Mouse (Mus musculus) forebrain, embryonic 11.5 days (tissue): ENCODE measurements at regions not wholly inside any gene's neighbourhood (a gene's known extent, or its start where the extent isn't known, plus 50 kb on each side); places are given as distances from the start of the nearest gene placed in this dataset.

Source experiments
- ATAC-seq: fragments of 200-750 bp; cut with Nextera tagmentation; replicated peaks from 2 replicates; pipeline ENCODE4 v1.8.0; 2017; ENCODE audit warnings: moderate TSS enrichment; ENCODE audit not compliant: low FRiP score
- DNase-seq: peaks from one replicate; pipeline ENCODE4 v3.0.0-alpha.2; 2017; ENCODE audit warnings: low spot score
- H3K27ac ChIP-seq: fragments of 300-500 bp; sonication (generic); 2 replicates; pipeline ENCODE4 v1.5.1; 2014; ENCODE audit warnings: low read depth, low read length
- H3K27me3 ChIP-seq: fragments of 300-500 bp; sonication (generic); 2 replicates; pipeline ENCODE4 v1.6.1; 2014; ENCODE audit warnings: mild to moderate bottlenecking, low read length, mixed read lengths; ENCODE audit not compliant: control insufficient read depth, insufficient read depth
- H3K36me3 ChIP-seq: fragments of 300-500 bp; sonication (generic); 2 replicates; pipeline ENCODE4 v1.6.1; 2014; ENCODE audit warnings: mild to moderate bottlenecking, low read length, moderate library complexity, mixed read lengths; ENCODE audit not compliant: control insufficient read depth, insufficient read depth
- H3K4me1 ChIP-seq: fragments of 300-500 bp; sonication (generic); replicated peaks from 2 replicates; pipeline ENCODE4 v1.6.1; 2014; ENCODE audit warnings: low read length, mixed read lengths; ENCODE audit not compliant: control insufficient read depth, insufficient read depth
- H3K4me2 ChIP-seq: fragments of 300-500 bp; sonication (generic); 2 replicates; pipeline ENCODE4 v1.6.1; 2014; ENCODE audit warnings: low read depth, mild to moderate bottlenecking, low read length, moderate library complexity, mixed read lengths; ENCODE audit not compliant: severe bottlenecking
- H3K4me3 ChIP-seq: fragments of 300-500 bp; sonication (generic); 2 replicates; pipeline ENCODE4 v1.5.1; 2014; ENCODE audit warnings: low read depth, low read length
- H3K9ac ChIP-seq: fragments of 300-500 bp; sonication (generic); 2 replicates; pipeline ENCODE4 v1.6.1; 2014; ENCODE audit warnings: low read length
- H3K9me3 ChIP-seq: fragments of 300-500 bp; sonication (generic); 2 replicates; pipeline ENCODE4 v1.6.1; 2016; ENCODE audit warnings: low read length, mixed read lengths; ENCODE audit not compliant: control insufficient read depth
- WGBS: fragments of 180-500 bp; shearing (Covaris S2); extraction: QIAGEN DNeasy Blood & Tissue Kit; methylation state at CpG from one replicate; pipeline ENCODE4 v1.1.7; 2014; 5-methylcytosine and 5-hydroxymethylcytosine counted together

- Histone ChIP-seq H3K27ac (no peak overlapping the region), H3K27me3 (no peaks in the 10 kb centered on the region), H3K36me3 (no peaks in the 10 kb centered on the region), H3K4me3 (no peak overlapping the region), H3K9ac (no peak overlapping the region), H3K4me1 (no peaks in the 10 kb centered on the region), H3K4me2 (no peak overlapping the region), H3K9me3 (no peaks in the 10 kb centered on the region)
- ATAC-seq (no peak), DNase-seq (no peak)
- WGBS = 43% methylated on average over 1 of the region's 1 CpGs
These were observed 53.8 kb upstream of the Tbx18 start for GRCm38 (mm10) chr9:87784872-87785271.

- Histone ChIP-seq H3K4me3 (no peak overlapping the region), H3K36me3 (no peaks in the 10 kb centered on the region), H3K27ac (no peak overlapping the region), H3K27me3 (no peaks in the 10 kb centered on the region), H3K4me1 (no peaks in the 10 kb centered on the region), H3K4me2 (no peak overlapping the region), H3K9ac (no peak overlapping the region), H3K9me3 (no peaks in the 10 kb centered on the region)
- DNase-seq (no peak), ATAC-seq (no peak)
- WGBS = 87% methylated on average over 2 of the region's 2 CpGs
These were observed 80.7 kb upstream of the Tbx18 start for GRCm38 (mm10) chr9:87811746-87812145.

- Histone ChIP-seq H3K36me3 (no peaks in the 10 kb centered on the region), H3K4me1 (no peaks in the 10 kb centered on the region)
- WGBS = 94% methylated on average over 5 of the region's 5 CpGs
These were observed 91.2 kb upstream of the Tbx18 start for GRCm38 (mm10) chr9:87822276-87822675.

GRCm38 (mm10) chr9:87824691-87825230, 93.7 kb upstream of the Tbx18 start:
- no peak for ATAC-seq
- no peaks in the 10 kb centered on the region for H3K4me1 ChIP-seq
- DNase-seq = no peak

More at GRCm38 (mm10) chr9:87822276-87822675, 91.2 kb upstream of the Tbx18 start:
- no peak for ATAC-seq
- no peaks in the 10 kb centered on the region for H3K27me3 ChIP-seq
- H3K27ac ChIP-seq = no peak overlapping the region
- H3K4me3 ChIP-seq = no peak overlapping the region
- H3K9me3 ChIP-seq = no peaks in the 10 kb centered on the region
- H3K4me2 ChIP-seq = no peak overlapping the region
- DNase-seq = no peak
- no peak overlapping the region for H3K9ac ChIP-seq

GRCm38 (mm10) chr9:87843898-87844297, 112.8 kb upstream of the Tbx18 start:
- Histone ChIP-seq H3K9ac (no peak overlapping the region), H3K27me3 (no peaks in the 10 kb centered on the region), H3K4me1 (no peaks in the 10 kb centered on the region), H3K4me3 (no peak overlapping the region), H3K4me2 (no peak overlapping the region), H3K36me3 (no peaks in the 10 kb centered on the region), H3K9me3 (no peaks in the 10 kb centered on the region), H3K27ac (no peak overlapping the region)
- no peak for DNase-seq
- ATAC-seq = no peak
- WGBS = 78% methylated on average over 6 of the region's 6 CpGs

More at GRCm38 (mm10) chr9:87824691-87825230, 93.7 kb upstream of the Tbx18 start:
- Histone ChIP-seq H3K36me3 (no peaks in the 10 kb centered on the region), H3K4me3 (no peak overlapping the region), H3K9me3 (no peaks in the 10 kb centered on the region), H3K27me3 (no peaks in the 10 kb centered on the region), H3K9ac (no peak overlapping the region), H3K27ac (no peak overlapping the region), H3K4me2 (no peak overlapping the region)
- 72% methylated on average over 8 of the region's 8 CpGs for WGBS

GRCm38 (mm10) chr9:87844453-87844852, 113.4 kb upstream of the Tbx18 start:
- Histone ChIP-seq H3K4me3 (no peak overlapping the region), H3K9ac (no peak overlapping the region), H3K9me3 (no peaks in the 10 kb centered on the region), H3K36me3 (no peaks in the 10 kb centered on the region), H3K27ac (no peak overlapping the region), H3K27me3 (no peaks in the 10 kb centered on the region), H3K4me2 (no peak overlapping the region), H3K4me1 (no peaks in the 10 kb centered on the region)
- WGBS = 86% methylated on average over 2 of the region's 2 CpGs
- DNase-seq = no peak
- no peak for ATAC-seq

GRCm38 (mm10) chr9:87848882-87849281, 117.8 kb upstream of the Tbx18 start:
- Histone ChIP-seq H3K4me1 (no peaks in the 10 kb centered on the region), H3K9me3 (no peaks in the 10 kb centered on the region), H3K36me3 (no peaks in the 10 kb centered on the region), H3K27me3 (no peaks in the 10 kb centered on the region), H3K9ac (no peak overlapping the region), H3K4me3 (no peak overlapping the region), H3K4me2 (no peak overlapping the region), H3K27ac (no peak overlapping the region)
- ATAC-seq (no peak; the same call in 1 of the 2 replicates), DNase-seq (no peak)
- WGBS = 70% methylated on average over 5 of the region's 5 CpGs

- DNase-seq (no peak), ATAC-seq (no peak)
- Histone ChIP-seq H3K4me2 (no peak overlapping the region), H3K9ac (no peak overlapping the region), H3K4me3 (no peak overlapping the region), H3K27me3 (no peaks in the 10 kb centered on the region), H3K27ac (no peak overlapping the region), H3K36me3 (no peaks in the 10 kb centered on the region), H3K9me3 (no peaks in the 10 kb centered on the region), H3K4me1 (no peaks in the 10 kb centered on the region)
- WGBS = 94% methylated on average over 1 of the region's 1 CpGs
These were observed 119.1 kb upstream of the Tbx18 start for GRCm38 (mm10) chr9:87850133-87850532.

GRCm38 (mm10) chr9:87861588-87861987, 130.5 kb upstream of the Tbx18 start:
- Histone ChIP-seq H3K4me3 (no peak overlapping the region), H3K27me3 (no peaks in the 10 kb centered on the region), H3K9me3 (no peaks in the 10 kb centered on the region), H3K9ac (no peak overlapping the region), H3K4me1 (no peaks in the 10 kb centered on the region), H3K27ac (no peak overlapping the region), H3K4me2 (no peak overlapping the region), H3K36me3 (no peaks in the 10 kb centered on the region)
- DNase-seq (no peak), ATAC-seq (no peak)
- 86% methylated on average over 1 of the region's 1 CpGs for WGBS
